Mouse (Mus musculus) cerebellum, adult 2 months (tissue): Measurements from ENCODE around the gene Col15a1.

Experiments used
- CTCF ChIP-seq: fragments of 200-500 bp; IDR thresholded peaks from 2 replicates; pipeline ENCODE4 v1.5.1; 2011; ENCODE audit warnings: low read depth, mild to moderate bottlenecking, control low read depth, low read length, moderate library complexity, borderline replicate concordance; ENCODE audit not compliant: insufficient read depth
- POLR2A ChIP-seq: fragments of 200-500 bp; IDR thresholded peaks from 2 replicates; pipeline ENCODE4 v1.6.1; 2011; ENCODE audit warnings: low read length, control low read depth, borderline replicate concordance; ENCODE audit not compliant: insufficient read depth

DNA sequence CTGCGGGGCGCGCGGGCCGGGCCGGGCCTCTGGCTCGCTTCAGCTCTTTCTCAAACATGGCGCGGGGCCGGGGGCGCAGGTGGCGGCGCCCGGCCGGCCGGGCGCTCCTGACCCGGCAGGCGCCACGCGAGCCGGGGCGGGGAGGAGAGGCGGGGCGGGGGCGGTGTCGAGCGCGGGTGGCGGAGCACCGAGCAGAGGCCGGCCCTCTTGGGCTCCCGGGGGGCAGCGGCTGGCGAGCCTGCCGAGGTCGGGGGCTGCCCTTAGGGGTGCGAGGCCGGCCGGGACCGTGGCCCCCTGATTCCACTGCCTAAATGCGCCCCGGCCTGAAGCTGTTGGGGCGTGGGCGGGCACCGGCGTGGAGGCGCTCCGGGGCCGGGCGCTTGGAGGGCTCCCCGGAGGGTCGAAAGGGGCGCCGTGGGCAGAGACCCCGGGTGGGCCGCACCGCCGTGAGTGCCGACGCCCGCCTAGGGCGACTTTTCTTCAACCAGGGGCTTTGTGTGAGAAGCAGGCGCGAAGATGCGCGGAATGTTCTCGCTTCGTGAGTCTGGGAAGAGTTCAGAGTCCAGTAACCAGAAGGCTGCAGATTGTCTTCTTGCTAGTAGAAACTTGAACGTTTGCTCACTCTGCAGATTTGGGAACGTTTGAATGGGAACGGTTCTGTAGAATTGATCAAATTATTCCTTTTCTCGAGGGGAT, 145.6 kb downstream of the Col15a1 start:
- TF ChIP-seq CTCF (no peak), POLR2A (no peak)
